Mouse (Mus musculus): Measurements from ENCODE around the gene Olfr16.

The Olfr16 gene

DNA sequence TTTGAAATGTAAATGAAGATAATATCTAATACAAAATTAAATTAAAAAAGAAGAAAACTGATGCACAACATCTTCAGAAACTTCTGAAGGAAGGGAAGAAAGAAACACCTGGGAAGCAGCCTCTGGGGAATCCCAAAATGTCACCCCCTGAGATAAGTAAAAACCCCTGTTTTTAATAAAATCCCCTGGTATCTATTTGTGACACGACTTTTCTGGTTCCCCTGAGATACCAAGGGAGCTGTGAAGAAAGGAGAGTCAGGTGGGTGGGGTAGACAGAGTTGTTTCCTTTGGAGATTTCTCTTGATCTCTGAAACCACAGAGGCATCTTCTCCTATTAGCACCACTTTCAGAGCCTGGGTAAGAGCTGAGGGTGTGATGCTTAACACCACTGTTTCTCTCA lies at the start of gene Olfr16:
TSS of gene Olfr16 (plus strand) at position 250 of the 400 bp plus-strand sequence.
- no peak for DNase-seq

DNA sequence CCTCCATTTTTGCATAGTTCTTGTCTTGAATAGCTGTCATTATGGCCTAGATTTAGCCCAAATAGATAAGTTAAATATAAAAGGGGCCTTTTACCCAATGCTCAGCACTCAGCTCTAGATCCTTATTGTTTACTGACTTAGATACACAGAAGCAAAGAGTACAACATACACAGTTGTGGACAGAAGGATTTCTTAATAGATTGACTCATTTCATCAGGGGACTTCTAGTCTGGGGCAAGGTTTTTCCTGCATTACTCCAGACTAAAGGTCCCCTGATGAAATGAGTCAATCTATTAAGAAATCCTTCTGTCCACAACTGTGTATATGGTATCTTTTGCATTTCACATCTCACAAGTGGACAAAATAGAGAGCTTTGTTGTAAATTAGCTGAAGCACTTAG lies 46.9 kb upstream of the Olfr16 start:
- no peak for DNase-seq

DNA sequence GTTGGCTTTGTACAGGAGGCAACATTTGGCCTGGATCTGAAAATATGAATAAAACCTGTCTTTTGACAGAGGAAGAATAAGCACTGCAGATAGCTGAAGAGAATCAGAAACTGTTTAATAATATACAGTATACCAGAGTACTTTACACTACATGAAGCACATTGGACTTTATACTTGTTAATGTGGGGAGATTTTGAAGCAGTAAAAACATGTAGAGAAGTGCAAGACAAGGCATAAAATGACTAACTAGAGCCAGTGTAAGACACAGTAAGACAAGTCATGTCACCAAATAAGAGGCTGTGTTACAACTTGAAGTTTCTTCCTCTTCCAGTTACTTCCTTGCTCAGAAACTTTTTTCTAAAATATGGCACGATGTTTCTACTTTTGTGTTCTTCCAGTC lies 33.1 kb upstream of the Olfr16 start:
- no peak for DNase-seq

DNA sequence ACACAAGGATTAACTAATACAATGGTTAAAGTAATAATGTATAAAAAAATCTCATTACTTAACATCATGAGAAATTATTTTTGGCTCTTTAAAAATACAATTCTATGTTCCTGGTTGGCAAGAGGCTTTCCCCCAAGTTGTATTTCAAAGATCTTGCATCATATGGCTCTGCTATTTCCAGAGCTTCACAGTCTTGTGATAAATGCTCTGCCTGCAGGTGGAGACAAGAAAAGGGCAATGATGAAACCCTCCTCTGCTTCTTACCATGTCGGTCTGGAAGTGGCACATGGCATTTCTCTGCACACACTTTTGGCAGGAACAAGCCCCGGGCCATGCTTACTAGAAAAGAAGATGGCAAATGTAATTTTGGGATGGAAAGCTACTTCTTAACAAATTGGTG lies 31.8 kb upstream of the Olfr16 start:
- DNase-seq = no peak

DNA sequence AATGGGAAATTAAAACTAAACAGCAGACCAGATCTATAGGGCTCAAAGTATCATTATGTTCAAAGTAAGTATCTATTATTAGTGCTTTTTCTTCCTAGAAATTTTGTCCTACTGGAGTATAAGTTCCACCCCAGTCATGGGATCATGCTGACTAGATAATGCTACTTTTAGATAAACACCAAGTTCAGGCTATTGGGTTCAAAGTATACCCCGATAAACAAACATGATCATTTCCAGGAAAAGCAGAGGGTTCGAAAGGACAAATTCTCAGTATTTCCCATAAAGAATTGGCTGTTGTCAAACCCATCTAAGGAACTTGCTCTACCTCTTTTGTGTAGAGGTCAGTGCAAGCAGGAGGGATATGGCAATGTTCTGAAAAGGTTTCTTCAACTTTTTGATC lies 18.0 kb upstream of the Olfr16 start:
- DNase-seq = no peak

DNA sequence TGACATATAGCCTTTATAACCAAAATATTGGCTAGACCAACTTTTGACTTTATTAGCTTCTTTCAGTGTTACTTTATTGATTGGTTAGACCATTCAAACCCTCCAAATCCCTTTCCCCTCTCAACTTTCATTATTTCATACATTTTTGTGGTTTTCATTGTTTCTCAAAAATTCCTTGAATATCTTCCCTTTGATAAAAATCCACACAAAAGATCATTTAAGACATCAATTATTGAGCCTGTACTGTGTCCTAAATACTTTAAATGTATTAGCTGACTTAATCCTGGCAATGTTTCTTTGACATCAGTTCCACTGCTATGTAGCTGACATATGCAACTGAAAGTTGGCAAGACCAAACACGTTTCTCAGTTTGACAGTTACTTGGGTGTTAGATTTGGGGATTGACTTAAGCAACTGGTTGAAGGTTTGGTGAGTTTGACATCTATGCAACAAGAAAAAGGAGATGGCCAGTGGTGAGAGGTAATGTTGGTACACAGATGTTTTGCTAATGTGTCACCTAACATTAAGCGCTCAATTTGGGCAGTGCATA lies 1.0 kb downstream of the Olfr16 start:
- DNase-seq = no peak

DNA sequence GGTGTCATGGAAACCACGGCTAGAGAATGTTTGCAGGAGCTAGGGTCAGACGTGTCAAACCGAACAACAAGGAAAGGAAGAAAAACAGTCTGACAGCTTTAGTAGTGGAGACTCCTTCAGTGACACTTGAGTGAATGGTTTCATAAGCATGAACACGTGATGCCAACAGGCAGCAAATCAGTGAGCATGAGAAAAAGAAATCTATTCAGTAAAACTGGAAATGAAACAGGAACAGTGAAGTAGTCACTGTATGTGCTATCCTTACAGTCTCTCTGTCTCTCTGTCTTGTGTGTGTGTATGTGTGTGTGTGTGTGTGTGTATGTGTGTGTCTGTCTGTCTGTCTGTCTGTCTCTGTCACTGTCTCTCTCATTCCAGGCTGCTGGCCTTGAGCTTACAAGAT lies 5.2 kb downstream of the Olfr16 start:
- DNase-seq = no peak

DNA sequence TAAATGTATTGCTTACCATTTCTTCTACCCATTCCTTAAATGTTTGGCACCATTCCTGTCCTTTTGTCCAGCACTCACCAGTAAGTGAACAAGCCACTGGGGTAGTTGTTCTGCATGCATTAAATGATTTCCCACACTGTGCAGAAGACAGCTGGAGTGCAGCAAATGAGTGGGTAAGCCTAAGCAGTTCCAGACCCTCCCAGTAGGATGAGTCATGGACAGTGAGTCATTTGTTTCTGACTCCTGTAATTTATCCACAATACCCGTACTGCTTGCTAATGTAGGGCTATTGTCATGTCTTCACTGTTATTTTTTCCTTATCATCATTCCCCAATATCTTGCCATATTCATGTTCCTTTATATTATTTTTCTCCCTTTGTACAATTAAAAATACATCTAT lies 10.2 kb downstream of the Olfr16 start:
- no peak for DNase-seq

DNA sequence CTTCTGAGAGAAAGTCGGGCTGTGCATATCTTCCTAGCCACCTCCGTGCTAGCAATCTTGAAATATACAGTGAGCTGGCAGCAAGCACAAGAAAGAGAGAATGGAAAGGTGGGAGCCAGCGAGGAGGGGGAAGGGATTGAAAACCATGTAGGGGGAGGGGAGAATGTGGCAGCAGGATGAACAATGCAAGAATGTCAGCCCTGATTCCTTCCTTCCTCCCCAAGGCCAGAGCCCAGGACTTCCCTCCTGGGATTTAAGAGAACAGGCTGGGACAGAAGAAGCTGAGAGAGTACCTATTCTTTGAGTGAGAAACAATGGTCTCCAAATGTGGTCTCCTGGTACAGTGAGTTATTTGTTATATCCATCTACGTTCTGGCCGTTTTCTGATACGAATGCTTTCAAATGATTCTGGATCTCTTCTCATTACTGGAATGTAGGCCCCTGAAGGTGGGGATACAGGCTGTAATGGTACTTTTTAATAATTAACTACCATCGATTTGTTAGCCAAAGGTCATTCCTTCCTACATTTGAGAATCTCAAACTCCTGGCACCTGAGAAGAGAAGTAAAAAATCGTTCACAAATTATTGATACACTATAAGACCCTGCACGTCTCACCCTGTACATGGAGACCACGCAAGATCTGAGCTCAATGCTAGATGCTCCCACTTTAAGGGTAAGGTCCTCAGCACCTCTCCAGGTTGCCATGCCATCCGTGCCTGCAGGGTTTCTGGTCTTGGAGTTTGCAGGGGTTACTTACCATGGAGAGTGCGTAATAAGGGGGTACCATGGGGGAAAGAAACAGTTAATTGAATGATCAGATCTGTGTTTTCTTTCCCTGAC lies 39.8 kb downstream of the Olfr16 start:
- no peak for DNase-seq

DNA sequence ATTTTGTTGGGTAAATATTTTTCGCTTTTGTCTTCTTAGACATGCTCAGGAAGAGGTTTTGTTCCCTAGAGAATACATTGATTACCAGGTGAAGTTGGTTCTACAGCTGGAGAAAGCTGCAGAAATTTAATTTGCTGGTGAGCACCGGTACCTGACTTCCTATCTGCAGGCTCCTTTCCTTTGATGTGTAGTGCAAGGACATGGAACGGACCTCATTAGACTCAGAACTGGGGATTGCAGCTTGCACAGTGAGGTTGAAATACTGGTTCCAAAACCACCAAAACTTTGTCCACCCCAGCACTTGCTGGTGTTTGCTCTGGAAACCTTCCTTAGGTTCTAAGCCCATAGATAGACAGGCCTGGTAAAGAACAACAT lies 40.4 kb downstream of the Olfr16 start:
- DNase-seq = no peak

Data from right cerebral cortex, postnatal 4 days (tissue).